Mouse (Mus musculus) kidney, postnatal 0 days (tissue): ENCODE data around the gene Arl5a. TPM values are rescaled to one million over a fixed set of nuclear protein-coding genes. Genes with fewer than 3 reads are reported as not detected.
A peak's percentile ranks its signal among the peaks of the same experiment; 100 is the strongest.

Source experiments
- ATAC-seq: fragments of 200-750 bp; cut with Nextera tagmentation; replicated peaks from 2 replicates; pipeline ENCODE4 v1.8.0; 2017; ENCODE audit warnings: low read depth, moderate number of reproducible peaks, moderate TSS enrichment, moderate library complexity; ENCODE audit not compliant: low FRiP score
- DNase-seq: peaks from one replicate; pipeline ENCODE4 v3.0.0-alpha.2; 2016; ENCODE audit warnings: low spot score
- H3K27ac ChIP-seq: fragments of 300-500 bp; sonication (generic); 2 replicates; pipeline ENCODE4 v1.5.1; 2014; ENCODE audit warnings: mild to moderate bottlenecking
- H3K27me3 ChIP-seq: fragments of 300-500 bp; sonication (generic); 2 replicates; pipeline ENCODE4 v1.6.1; 2014; ENCODE audit warnings: low read length, mixed read lengths; ENCODE audit not compliant: insufficient read depth
- H3K36me3 ChIP-seq: fragments of 300-500 bp; sonication (generic); 2 replicates; pipeline ENCODE4 v1.6.1; 2014; ENCODE audit warnings: low read length, mixed read lengths; ENCODE audit not compliant: insufficient read depth
- H3K4me1 ChIP-seq: fragments of 300-500 bp; sonication (generic); replicated peaks from 2 replicates; pipeline ENCODE4 v1.6.1; 2014; ENCODE audit warnings: antibody characterized with exemption, low read length, mixed read lengths; ENCODE audit not compliant: insufficient read depth
- H3K4me2 ChIP-seq: fragments of 300-500 bp; sonication (generic); 2 replicates; pipeline ENCODE4 v1.6.1; 2014; ENCODE audit warnings: mild to moderate bottlenecking, low read length, moderate library complexity, mixed read lengths
- H3K4me3 ChIP-seq: fragments of 300-500 bp; sonication (generic); replicated peaks from 2 replicates; pipeline ENCODE4 v1.5.1; 2014; ENCODE audit warnings: low read depth, low read length
- H3K9ac ChIP-seq: fragments of 300-500 bp; sonication (generic); 2 replicates; pipeline ENCODE4 v1.6.1; 2014; ENCODE audit warnings: low read depth, low read length
- H3K9me3 ChIP-seq: fragments of 300-500 bp; sonication (generic); replicated peaks from 2 replicates; pipeline ENCODE4 v1.6.1; 2016; ENCODE audit warnings: low read length, inconsistent platforms, mixed read lengths
- CTCF ChIP-seq: IDR thresholded peaks from 2 replicates; pipeline ENCODE4 v1.5.1; 2016; ENCODE audit warnings: antibody characterized with exemption, low read depth, mild to moderate bottlenecking, moderate library complexity
- WGBS: fragments of 180-500 bp; shearing (Covaris S2); extraction: QIAGEN DNeasy Blood & Tissue Kit; methylation state at CpG from one replicate; pipeline ENCODE4 v1.1.7; 2014; 5-methylcytosine and 5-hydroxymethylcytosine counted together
- polyA plus RNA-seq: library from polyadenylated mRNA; unstranded; fragments of >200 nt; fragmentation: Nextera tagmentation; extraction: Ambion mirVana; gene quantifications from 2 replicates; pipeline ENCODE4 v1.2.1, GENCODE M21; 2015

Arl5a gene
- polyA plus RNA-seq, 1 experiment from 2014 or later, result 33.2 TPM

DNA sequence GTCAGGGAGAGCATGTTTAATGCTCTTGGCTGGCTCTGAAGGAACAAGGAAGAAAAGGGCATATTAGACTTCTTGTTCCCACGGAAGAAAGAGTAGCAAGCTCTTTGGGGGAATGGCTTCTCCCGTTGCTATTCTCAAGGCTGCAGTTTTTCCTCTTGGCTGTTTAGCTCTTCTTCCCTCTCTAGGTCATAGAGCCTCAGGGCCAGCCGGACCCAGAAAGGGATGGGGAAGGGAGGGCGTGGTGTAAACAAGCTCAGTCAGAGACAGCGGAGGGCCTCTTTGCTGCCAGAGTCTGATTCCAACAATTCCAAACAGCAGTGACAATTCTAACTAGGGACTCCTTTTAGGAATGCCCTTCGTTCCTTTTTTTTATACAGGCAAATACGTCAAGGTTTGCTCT, 38.7 kb downstream of the Arl5a start:
- peaks cover 5% of the 10 kb centered on the region; the same call in 1 of the 2 replicates for H3K4me1 ChIP-seq
- H3K4me3 ChIP-seq, result no peak overlapping the region
- 34% methylated on average over 7 of the region's 7 CpGs for WGBS
- ATAC-seq (no peak), DNase-seq (peak; percentile 47)
- no peak for TF ChIP-seq CTCF
- H3K9ac ChIP-seq, result no peak overlapping the region
- H3K27ac ChIP-seq, result peak overlapping the region; percentile 54; the same call in 1 of the 2 replicates
- no peaks in the 10 kb centered on the region for H3K36me3 ChIP-seq
- H3K27me3 ChIP-seq, result no peaks in the 10 kb centered on the region
- no peaks in the 10 kb centered on the region for H3K9me3 ChIP-seq
- H3K4me2 ChIP-seq, result peak overlapping the region; percentile 23; the same call in 1 of the 2 replicates

DNA sequence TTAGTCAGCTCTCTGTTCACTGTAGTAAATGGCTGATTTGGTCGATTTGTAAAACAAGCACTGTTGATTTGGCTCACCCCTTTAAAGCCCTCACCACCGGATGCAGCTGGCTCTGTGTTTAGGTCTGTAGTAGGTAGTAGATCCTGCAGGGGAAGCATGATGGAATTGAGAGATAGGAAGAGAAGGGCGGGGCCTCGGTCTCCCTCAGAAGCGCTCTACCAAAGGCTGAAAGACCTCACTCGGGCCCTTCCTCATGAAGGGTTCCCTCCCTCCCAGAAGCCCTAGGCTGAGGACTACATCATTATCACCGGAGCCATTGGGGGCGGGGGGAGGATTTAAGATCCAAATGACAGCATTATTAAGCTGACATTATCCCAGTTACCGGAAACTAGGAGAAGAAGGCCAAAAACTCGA, 45.8 kb downstream of the Arl5a start:
- Histone ChIP-seq H3K27me3 (no peaks in the 10 kb centered on the region), H3K4me3 (no peak overlapping the region), H3K27ac (no peak overlapping the region), H3K9ac (no peak overlapping the region), H3K4me2 (no peak overlapping the region), H3K9me3 (no peaks in the 10 kb centered on the region), H3K4me1 (no peaks in the 10 kb centered on the region), H3K36me3 (no peaks in the 10 kb centered on the region)
- TF ChIP-seq CTCF, result no peak
- 76% methylated on average over 10 of the region's 10 CpGs for WGBS
- no peak for ATAC-seq
- DNase-seq, result no peak

DNA sequence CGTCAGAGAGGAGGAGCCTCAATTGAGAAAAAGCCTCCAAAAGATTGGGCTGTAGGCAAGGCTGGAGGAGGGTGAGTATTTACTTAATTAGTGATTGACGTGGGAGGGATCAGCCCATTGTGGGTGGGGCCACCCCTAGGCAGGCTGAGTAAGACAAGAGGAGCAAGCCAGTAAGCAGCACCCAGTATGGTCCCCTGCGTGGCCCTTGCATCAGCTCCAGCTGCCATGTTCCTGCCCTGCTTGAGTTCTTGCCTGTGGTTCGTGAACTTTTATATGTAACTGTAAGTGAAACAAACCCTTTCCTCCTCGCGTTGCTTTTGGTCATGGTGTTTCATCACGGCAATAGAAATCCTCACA, 46.3 kb downstream of the Arl5a start, which contains the start of gene Neb:
TSS of gene Neb (minus strand) at position 27 of the 357 bp plus-strand sequence.
- DNase-seq (no peak), ATAC-seq (no peak)
- Histone ChIP-seq H3K9me3 (no peaks in the 10 kb centered on the region), H3K36me3 (no peaks in the 10 kb centered on the region), H3K4me2 (no peak within 1 kb of the TSS), H3K27me3 (no peaks in the 10 kb centered on the region), H3K4me1 (no peaks in the 10 kb centered on the region), H3K4me3 (no peak within 1 kb of the TSS), H3K27ac (no peak within 1 kb of the TSS), H3K9ac (no peak within 1 kb of the TSS)
- WGBS, result 61% methylated on average over 7 of the region's 7 CpGs
- TF ChIP-seq CTCF, result no peak

DNA sequence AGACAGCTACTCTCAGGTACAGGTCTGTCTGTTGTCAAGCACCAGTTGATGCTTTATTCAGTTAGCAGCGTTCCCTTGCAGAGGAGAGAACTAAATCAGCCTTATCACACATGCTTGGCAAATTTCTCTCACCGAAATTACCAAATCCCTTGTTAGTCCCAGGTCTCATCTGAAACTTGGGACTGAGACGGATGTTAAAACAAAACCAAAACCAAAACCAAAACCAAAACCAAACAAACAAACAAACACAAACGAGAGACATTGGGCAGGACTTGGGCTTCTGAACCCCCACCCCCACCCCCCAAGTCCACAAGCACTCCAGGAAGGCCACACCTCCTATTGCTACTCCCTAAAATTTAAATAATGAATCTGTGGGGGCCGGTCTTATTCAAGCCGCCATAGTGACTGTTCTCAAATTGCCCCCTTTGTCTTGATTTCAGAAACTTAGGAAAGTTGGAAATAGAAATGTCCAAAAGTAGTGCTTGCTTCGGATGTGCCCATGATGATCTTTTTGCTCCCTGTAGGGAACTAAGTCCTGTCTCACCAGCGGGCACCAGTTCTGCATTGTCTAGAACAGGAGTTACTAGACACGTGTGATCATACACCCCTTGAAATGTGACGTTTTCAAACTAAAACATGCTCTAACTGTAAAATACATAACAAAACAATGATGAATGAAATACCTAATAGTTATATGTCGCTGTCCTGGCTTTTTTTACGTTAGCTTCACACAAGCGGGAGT, 46.8 kb downstream of the Arl5a start:
- no peaks in the 10 kb centered on the region for H3K4me1 ChIP-seq
- H3K4me3 ChIP-seq, result no peak overlapping the region
- 59% methylated on average over 13 of the region's 13 CpGs for WGBS
- H3K27me3 ChIP-seq, result no peaks in the 10 kb centered on the region
- no peaks in the 10 kb centered on the region for H3K9me3 ChIP-seq
- no peak overlapping the region for H3K4me2 ChIP-seq
- TF ChIP-seq CTCF, result no peak
- DNase-seq (no peak), ATAC-seq (no peak)
- H3K27ac ChIP-seq, result no peak overlapping the region
- no peaks in the 10 kb centered on the region for H3K36me3 ChIP-seq
- no peak overlapping the region for H3K9ac ChIP-seq

DNA sequence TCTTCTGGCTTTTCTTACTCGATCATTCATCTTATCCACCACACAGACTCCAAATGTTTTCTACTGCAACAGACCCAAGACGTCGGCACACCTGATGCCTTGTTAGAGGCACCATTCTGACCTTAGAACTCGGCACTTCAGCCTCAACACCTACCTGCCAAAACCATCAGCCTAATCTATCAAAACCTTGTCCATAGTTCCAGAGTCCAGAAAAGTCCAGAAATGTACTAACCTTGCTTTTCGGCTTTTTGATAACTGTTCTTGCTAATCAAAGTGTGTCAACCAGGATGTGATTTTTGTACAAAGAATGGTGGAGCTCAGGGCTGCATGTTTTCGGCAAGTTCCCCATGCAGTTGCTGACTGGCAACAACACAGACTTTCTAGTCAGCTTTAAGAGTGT, 50.0 kb downstream of the Arl5a start:
- Histone ChIP-seq H3K36me3 (no peaks in the 10 kb centered on the region), H3K27ac (no peak overlapping the region), H3K27me3 (no peaks in the 10 kb centered on the region), H3K4me3 (no peak overlapping the region), H3K4me2 (no peak overlapping the region), H3K9me3 (no peaks in the 10 kb centered on the region), H3K4me1 (no peaks in the 10 kb centered on the region), H3K9ac (no peak overlapping the region)
- TF ChIP-seq CTCF, result no peak
- ATAC-seq, result no peak
- no peak for DNase-seq
- 88% methylated on average over 6 of the region's 6 CpGs for WGBS

DNA sequence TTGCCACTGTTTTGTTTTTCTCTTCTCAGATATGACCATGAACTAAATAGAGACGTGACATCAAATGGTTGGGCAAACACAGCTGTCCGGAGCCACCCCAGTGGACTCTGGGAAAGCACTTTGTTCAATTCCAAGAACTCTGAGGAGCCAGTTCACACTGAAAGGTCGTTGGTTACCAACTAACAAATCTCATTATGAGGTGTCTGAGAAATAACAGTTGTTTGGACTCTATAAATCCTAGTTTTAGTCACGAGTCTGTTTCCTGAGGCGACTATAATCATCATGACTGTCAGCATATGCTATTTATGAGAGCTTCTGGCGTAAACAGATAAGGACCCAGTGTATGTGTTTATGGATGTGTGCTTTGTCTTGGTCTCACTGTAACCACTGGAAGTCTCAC, 52.2 kb downstream of the Arl5a start:
- Histone ChIP-seq H3K9ac (no peak overlapping the region), H3K9me3 (no peaks in the 10 kb centered on the region), H3K36me3 (no peaks in the 10 kb centered on the region), H3K27ac (no peak overlapping the region), H3K4me1 (no peaks in the 10 kb centered on the region), H3K27me3 (no peaks in the 10 kb centered on the region), H3K4me3 (no peak overlapping the region), H3K4me2 (no peak overlapping the region)
- ATAC-seq, result no peak; the same call in 1 of the 2 replicates
- no peak for TF ChIP-seq CTCF
- peak; percentile 71 for DNase-seq
- 43% methylated on average over 6 of the region's 6 CpGs for WGBS
